Mouse (Mus musculus): ENCODE results near the gene Hes3. TPM values are rescaled to one million over a fixed set of nuclear protein-coding genes. Genes with fewer than 3 reads are reported as not detected.
A peak's percentile ranks its signal among the peaks of the same experiment; 100 is the strongest.

Hes3 gene
- polyA plus RNA-seq (2015; fragmentation: Nextera tagmentation; extraction: Ambion mirVana), result not detected in 2 replicates

DNA sequence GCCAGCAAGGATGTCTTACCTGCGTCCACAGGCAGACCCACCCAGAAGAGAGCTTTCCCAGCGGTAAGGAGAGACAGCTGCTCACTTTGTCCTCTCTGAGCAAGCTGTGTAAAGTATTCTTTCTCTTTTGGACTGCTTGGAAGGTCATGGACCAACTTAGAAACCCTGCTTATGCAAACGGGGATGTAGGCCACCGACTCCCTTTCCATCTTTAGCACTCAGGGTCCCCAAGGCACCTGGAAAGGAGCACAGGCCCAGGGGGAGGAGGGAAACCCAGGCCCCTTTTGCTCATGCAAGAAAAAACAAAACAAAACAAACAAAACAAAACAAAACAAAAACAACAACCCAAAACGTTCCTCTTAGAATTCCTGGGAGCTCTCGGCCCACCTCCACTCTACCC is at the start of gene Hes3:
Gene Hes3 (minus strand): TSS at position 101 of the 400 bp plus-strand sequence.
- peaks cover 57% of the 10 kb centered on the region for H3K27me3 ChIP-seq (ENCODE audit: control insufficient read depth, insufficient read depth, low read length)
- H3K27ac ChIP-seq (ENCODE audit: low read length), result no peak within 1 kb of the TSS
- H3K9me3 ChIP-seq (replicated peaks; ENCODE audit: control insufficient read depth, low read length), result no peaks in the 10 kb centered on the region

GRCm38 (mm10) chr4:152340584-152341284 is 49.3 kb upstream of the Hes3 start:
- Histone ChIP-seq H3K27me3 (ENCODE audit: control insufficient read depth, insufficient read depth, low read length) (peaks cover 39% of the 10 kb centered on the region), H3K36me3 (ENCODE audit: control insufficient read depth, insufficient read depth, low read length) (no peaks in the 10 kb centered on the region), H3K9me3 (replicated peaks; ENCODE audit: control insufficient read depth, low read length) (no peaks in the 10 kb centered on the region), H3K4me3 (replicated peaks; ENCODE audit: low read length) (no peak overlapping the region), H3K9ac (ENCODE audit: low read length) (no peak overlapping the region), H3K4me1 (ENCODE audit: control insufficient read depth, insufficient read depth, low read length) (peaks cover 16% of the 10 kb centered on the region; the same call in 1 of the 2 replicates), H3K27ac (ENCODE audit: low read length) (no peak overlapping the region), H3K4me2 (ENCODE audit: low read depth, low read length) (no peak overlapping the region)
- 38% methylated on average over 15 of the region's 15 CpGs for WGBS
- no peak for ATAC-seq (ENCODE audit: insufficient read depth, low FRiP score)

More for the DNA sequence above, at the start of gene Hes3:
- Histone ChIP-seq H3K4me2 (ENCODE audit: low read depth, low read length) (peak within 1 kb of the TSS; percentile 41), H3K9ac (ENCODE audit: low read length) (no peak within 1 kb of the TSS), H3K36me3 (ENCODE audit: control insufficient read depth, insufficient read depth, low read length) (no peaks in the 10 kb centered on the region), H3K4me3 (replicated peaks; ENCODE audit: low read length) (peak within 1 kb of the TSS; percentile 25), H3K4me1 (ENCODE audit: control insufficient read depth, insufficient read depth, low read length) (peaks cover 22% of the 10 kb centered on the region; the same call in 1 of the 2 replicates)
- WGBS, result 32% methylated on average over 6 of the region's 6 CpGs
- no peak for ATAC-seq (ENCODE audit: insufficient read depth, low FRiP score)

DNA sequence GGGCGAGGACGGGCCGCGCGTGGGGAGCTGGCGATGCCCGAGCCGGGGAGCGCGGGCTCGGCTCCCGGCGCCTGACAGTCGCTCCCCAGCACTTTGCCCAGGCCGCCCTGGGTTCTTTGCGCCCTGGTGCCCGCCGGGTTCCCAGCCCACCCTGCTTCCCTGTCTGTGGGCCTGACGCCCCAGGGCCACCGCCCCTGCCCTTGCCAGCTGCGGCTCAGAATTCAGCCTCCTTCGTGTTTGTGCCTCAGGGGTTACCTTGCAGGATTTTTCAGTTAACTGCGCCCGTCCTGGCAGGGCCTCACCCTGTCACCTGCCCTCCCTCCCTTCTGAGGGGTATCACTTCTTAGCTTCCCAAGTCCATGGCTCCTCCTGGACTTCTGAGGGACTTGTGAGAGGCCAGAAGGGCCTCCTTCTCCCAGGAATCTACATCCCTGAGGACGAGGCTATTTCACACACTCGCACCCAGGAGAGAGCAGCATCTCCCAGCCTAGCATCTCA is 47.9 kb upstream of the Hes3 start:
- Histone ChIP-seq H3K4me3 (replicated peaks; ENCODE audit: low read length) (peak overlapping the region; percentile 51), H3K9ac (ENCODE audit: low read length) (peak overlapping the region; percentile 62), H3K27ac (ENCODE audit: low read length) (no peak overlapping the region), H3K4me1 (ENCODE audit: control insufficient read depth, insufficient read depth, low read length) (0 out of 2 replicates have a peak, but pooled peaks cover 6% of the 10 kb centered on the region), H3K27me3 (ENCODE audit: control insufficient read depth, insufficient read depth, low read length) (peaks cover 39% of the 10 kb centered on the region), H3K4me2 (ENCODE audit: low read depth, low read length) (peak overlapping the region; percentile 98), H3K9me3 (replicated peaks; ENCODE audit: control insufficient read depth, low read length) (no peaks in the 10 kb centered on the region), H3K36me3 (ENCODE audit: control insufficient read depth, insufficient read depth, low read length) (no peaks in the 10 kb centered on the region)
- 4% methylated on average over 24 of the region's 26 CpGs for WGBS
- ATAC-seq (ENCODE audit: insufficient read depth, low FRiP score), result no peak

DNA sequence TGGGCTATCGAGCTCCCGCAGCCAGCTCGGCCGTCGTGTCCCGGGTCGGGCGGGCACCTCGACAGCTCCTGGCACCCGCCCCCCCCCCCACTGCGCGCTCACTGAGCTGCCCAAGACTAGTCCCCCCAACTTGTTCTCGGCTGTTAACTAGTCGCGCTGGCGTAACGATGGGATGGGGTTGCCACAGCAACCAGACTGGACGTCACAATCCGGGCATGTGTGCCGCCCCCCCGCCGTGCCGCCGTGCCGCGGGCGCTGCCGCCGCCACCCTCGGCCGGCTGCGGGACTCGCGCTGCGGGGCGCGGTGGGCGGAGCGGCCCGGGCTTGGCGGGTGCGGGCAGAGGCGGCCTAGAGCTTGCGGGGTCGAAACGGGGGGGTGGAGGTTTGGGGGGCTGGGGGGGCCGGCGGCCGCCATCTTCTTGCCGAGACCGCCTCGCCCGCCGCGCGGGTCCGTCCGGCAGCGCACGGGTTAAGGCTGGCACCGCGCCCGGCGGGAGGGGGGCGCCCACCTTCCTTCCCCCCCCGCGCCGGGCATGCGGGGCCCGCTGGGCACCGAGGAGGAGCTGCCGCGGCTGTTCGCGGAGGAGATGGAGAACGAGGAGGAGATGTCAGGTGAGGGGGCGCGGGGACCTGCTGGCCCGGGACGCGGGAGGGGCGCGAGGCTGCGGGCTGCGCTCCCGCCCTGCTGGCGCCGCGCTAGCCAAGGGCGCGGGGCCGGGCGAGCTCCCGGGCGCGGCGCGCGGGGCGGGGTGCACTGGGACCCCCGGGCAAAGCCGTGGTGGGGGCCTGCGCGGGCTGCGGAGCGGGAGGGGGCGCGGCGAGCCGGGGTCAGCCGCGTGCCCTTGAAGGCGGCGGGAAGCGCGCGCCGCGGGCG is 47.2 kb upstream of the Hes3 start, which contains the start of gene Chd5:
Gene Chd5 (plus strand): TSS at position 233 of the 874 bp plus-strand sequence.
- Histone ChIP-seq H3K4me2 (ENCODE audit: low read depth, low read length) (peak within 1 kb of the TSS; percentile 98), H3K4me3 (replicated peaks; ENCODE audit: low read length) (peak within 1 kb of the TSS; percentile 51), H3K27ac (ENCODE audit: low read length) (no peak within 1 kb of the TSS), H3K36me3 (ENCODE audit: control insufficient read depth, insufficient read depth, low read length) (peaks cover 5% of the 10 kb centered on the region), H3K9ac (ENCODE audit: low read length) (peak within 1 kb of the TSS; percentile 62), H3K4me1 (ENCODE audit: control insufficient read depth, insufficient read depth, low read length) (0 out of 2 replicates have a peak, but pooled peaks cover 6% of the 10 kb centered on the region), H3K9me3 (replicated peaks; ENCODE audit: control insufficient read depth, low read length) (no peaks in the 10 kb centered on the region), H3K27me3 (ENCODE audit: control insufficient read depth, insufficient read depth, low read length) (peaks cover 39% of the 10 kb centered on the region)
- ATAC-seq (ENCODE audit: insufficient read depth, low FRiP score), result no peak
- 1% methylated on average over 96 of the region's 120 CpGs for WGBS

GRCm38 (mm10) chr4:152337772-152338171 is 46.3 kb upstream of the Hes3 start:
- WGBS, result 30% methylated on average over 6 of the region's 6 CpGs
- Histone ChIP-seq H3K36me3 (ENCODE audit: control insufficient read depth, insufficient read depth, low read length) (peaks cover 8% of the 10 kb centered on the region), H3K9me3 (replicated peaks; ENCODE audit: control insufficient read depth, low read length) (no peaks in the 10 kb centered on the region), H3K9ac (ENCODE audit: low read length) (no peak overlapping the region), H3K27me3 (ENCODE audit: control insufficient read depth, insufficient read depth, low read length) (peaks cover 39% of the 10 kb centered on the region), H3K4me1 (ENCODE audit: control insufficient read depth, insufficient read depth, low read length) (0 out of 2 replicates have a peak, but pooled peaks cover 6% of the 10 kb centered on the region), H3K27ac (ENCODE audit: low read length) (no peak overlapping the region), H3K4me2 (ENCODE audit: low read depth, low read length) (no peak overlapping the region), H3K4me3 (replicated peaks; ENCODE audit: low read length) (no peak overlapping the region)
- no peak for ATAC-seq (ENCODE audit: insufficient read depth, low FRiP score)

GRCm38 (mm10) chr4:152333587-152333986 is 42.1 kb upstream of the Hes3 start:
- H3K36me3 ChIP-seq (ENCODE audit: control insufficient read depth, insufficient read depth, low read length), result peaks cover 30% of the 10 kb centered on the region
- ATAC-seq (ENCODE audit: insufficient read depth, low FRiP score), result no peak
- H3K9ac ChIP-seq (ENCODE audit: low read length), result no peak overlapping the region

DNA sequence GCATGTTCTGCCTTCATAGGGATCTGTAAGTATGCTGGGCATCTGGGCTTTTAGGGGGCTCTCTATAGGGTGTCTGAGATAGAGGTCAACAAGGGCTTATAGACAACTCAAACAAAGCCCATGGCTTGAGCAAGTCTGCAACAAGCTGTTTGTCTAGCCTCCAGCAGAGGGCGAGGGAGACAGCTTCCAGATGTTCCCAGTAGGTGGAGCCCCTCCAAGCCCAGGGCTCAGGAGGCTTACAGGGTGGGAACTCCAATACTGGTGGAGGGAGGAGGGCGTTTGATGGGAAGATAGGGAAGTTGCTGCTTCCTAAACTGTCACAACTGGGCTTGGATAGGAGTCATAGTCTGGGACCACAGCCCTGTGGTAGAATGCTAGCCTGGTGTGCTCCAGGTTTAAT is 41.5 kb upstream of the Hes3 start:
- Histone ChIP-seq H3K4me3 (replicated peaks; ENCODE audit: low read length) (no peak overlapping the region), H3K9me3 (replicated peaks; ENCODE audit: control insufficient read depth, low read length) (no peaks in the 10 kb centered on the region), H3K36me3 (ENCODE audit: control insufficient read depth, insufficient read depth, low read length) (peaks cover 30% of the 10 kb centered on the region), H3K4me1 (ENCODE audit: control insufficient read depth, insufficient read depth, low read length) (no peaks in the 10 kb centered on the region), H3K9ac (ENCODE audit: low read length) (no peak overlapping the region), H3K27me3 (ENCODE audit: control insufficient read depth, insufficient read depth, low read length) (peaks cover 5% of the 10 kb centered on the region; the same call in 1 of the 2 replicates), H3K27ac (ENCODE audit: low read length) (no peak overlapping the region), H3K4me2 (ENCODE audit: low read depth, low read length) (no peak overlapping the region)
- peak; percentile 59; the same call in 1 of the 2 replicates for ATAC-seq (ENCODE audit: insufficient read depth, low FRiP score)
- WGBS, result 31% methylated on average over 2 of the region's 2 CpGs

More at GRCm38 (mm10) chr4:152333587-152333986, 42.1 kb upstream of the Hes3 start:
- Histone ChIP-seq H3K4me1 (ENCODE audit: control insufficient read depth, insufficient read depth, low read length) (0 out of 2 replicates have a peak, but pooled peaks cover 3% of the 10 kb centered on the region), H3K4me3 (replicated peaks; ENCODE audit: low read length) (no peak overlapping the region), H3K9me3 (replicated peaks; ENCODE audit: control insufficient read depth, low read length) (no peaks in the 10 kb centered on the region), H3K4me2 (ENCODE audit: low read depth, low read length) (no peak overlapping the region), H3K27me3 (ENCODE audit: control insufficient read depth, insufficient read depth, low read length) (peaks cover 11% of the 10 kb centered on the region), H3K27ac (ENCODE audit: low read length) (no peak overlapping the region)
- WGBS, result 94% methylated on average over 12 of the region's 12 CpGs

- Histone ChIP-seq H3K27me3 (ENCODE audit: control insufficient read depth, insufficient read depth, low read length) (no peaks in the 10 kb centered on the region), H3K36me3 (ENCODE audit: control insufficient read depth, insufficient read depth, low read length) (peaks cover 26% of the 10 kb centered on the region; the same call in 1 of the 2 replicates), H3K9me3 (replicated peaks; ENCODE audit: control insufficient read depth, low read length) (no peaks in the 10 kb centered on the region), H3K4me2 (ENCODE audit: low read depth, low read length) (no peak overlapping the region), H3K4me3 (replicated peaks; ENCODE audit: low read length) (no peak overlapping the region), H3K27ac (ENCODE audit: low read length) (no peak overlapping the region), H3K9ac (ENCODE audit: low read length) (no peak overlapping the region), H3K4me1 (ENCODE audit: control insufficient read depth, insufficient read depth, low read length) (peaks cover 14% of the 10 kb centered on the region)
- WGBS, result 74% methylated on average over 6 of the region's 6 CpGs
- ATAC-seq (ENCODE audit: insufficient read depth, low FRiP score), result no peak
Measured at GRCm38 (mm10) chr4:152328691-152329090, 37.2 kb upstream of the Hes3 start.
